12 mouse cellular contexts compared by ENCODE assay signal in the genomic region with DNA sequence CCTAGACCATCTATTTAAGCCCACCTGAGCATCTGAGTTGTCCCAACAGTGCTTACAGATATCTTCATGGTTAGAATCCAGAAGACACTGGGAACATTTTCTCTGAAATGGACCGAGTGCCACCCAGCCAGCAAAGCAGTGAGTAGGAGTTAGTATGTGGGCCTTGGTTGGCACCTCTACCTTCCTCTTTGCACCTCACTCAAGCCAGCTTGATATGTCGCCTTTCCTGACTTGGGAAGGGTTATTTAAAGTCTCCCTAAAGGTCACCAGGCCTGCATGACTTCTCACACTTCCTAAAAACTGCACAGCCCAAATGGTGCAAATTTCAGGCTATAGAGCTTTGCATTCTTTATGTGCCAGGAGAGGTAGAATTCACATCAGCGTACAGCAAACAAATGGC.
A peak's percentile ranks its signal among the peaks of the same experiment; 100 is the strongest.
DNase-seq lines count a peak whose midpoint lies in the region.
"Had no signal": no experiment of that assay in that cellular context is flagged by ENCODE, and none has a peak within 500 bp of the region (broad histone marks: within the 10 kb centered on the region; RNA-seq: fewer than 3 reads in every experiment).

No protein-coding gene starts in this region.

- peak; percentile 28 for DNase-seq in cerebellum, adult 11-12 months
- no peak for DNase-seq in cerebellum, postnatal 14 days
- peak; percentile 25 to 34 for DNase-seq in left cerebral cortex, postnatal 36 days (ENCODE audit: low spot score in 2 of 2)
- DNase-seq in left cerebral cortex, postnatal 10 days (ENCODE audit: extremely low spot score in 1 of 2, low spot score in 2 of 2) = no peak
- peak; percentile 83 for DNase-seq in brain, adult 2 months (ENCODE audit: low read depth, low spot score)
- peak; percentile 8 to 39 for DNase-seq in cerebellum, postnatal 36 days
- no peak for DNase-seq in lung, postnatal 10 days
- DNase-seq in adrenal gland, adult 18-20 months (ENCODE audit: low spot score in 2 of 2) = no peak
- DNase-seq: embryo, embryonic 11 days; gastrocnemius, postnatal 36 days; kidney, adult 11 months; liver, embryonic 13.5 days had no signal

- intact Hi-C loops in left cerebral cortex, postnatal 36 days (cut with DNase I) = no loop called here
- intact Hi-C loops in left cerebral cortex, postnatal 10 days (cut with DNase I) = loop anchor here (10.0 kb wide), 1 partner anchor 540 kb away; no protein-coding TSS in a partner anchor

Comparison
In these comparisons a context has a peak if more than half of its experiments do, and no peak if none do; other contexts are left out.
1. DNase-seq: peak in cerebellum, adult 11-12 months (single experiment), left cerebral cortex, postnatal 36 days (2 of 2), brain, adult 2 months (single experiment) and cerebellum, postnatal 36 days (2 of 2); none in cerebellum, postnatal 14 days (0 of 2), left cerebral cortex, postnatal 10 days (0 of 2), lung, postnatal 10 days (single experiment) and adrenal gland, adult 18-20 months (0 of 2).